Mouse (Mus musculus): ENCODE results near the gene Mcu. TPM values are rescaled to one million over a fixed set of nuclear protein-coding genes. Genes with fewer than 3 reads are reported as not detected.

Gene Mcu
- total RNA-seq, 1 experiment, result 12.3 TPM

DNA sequence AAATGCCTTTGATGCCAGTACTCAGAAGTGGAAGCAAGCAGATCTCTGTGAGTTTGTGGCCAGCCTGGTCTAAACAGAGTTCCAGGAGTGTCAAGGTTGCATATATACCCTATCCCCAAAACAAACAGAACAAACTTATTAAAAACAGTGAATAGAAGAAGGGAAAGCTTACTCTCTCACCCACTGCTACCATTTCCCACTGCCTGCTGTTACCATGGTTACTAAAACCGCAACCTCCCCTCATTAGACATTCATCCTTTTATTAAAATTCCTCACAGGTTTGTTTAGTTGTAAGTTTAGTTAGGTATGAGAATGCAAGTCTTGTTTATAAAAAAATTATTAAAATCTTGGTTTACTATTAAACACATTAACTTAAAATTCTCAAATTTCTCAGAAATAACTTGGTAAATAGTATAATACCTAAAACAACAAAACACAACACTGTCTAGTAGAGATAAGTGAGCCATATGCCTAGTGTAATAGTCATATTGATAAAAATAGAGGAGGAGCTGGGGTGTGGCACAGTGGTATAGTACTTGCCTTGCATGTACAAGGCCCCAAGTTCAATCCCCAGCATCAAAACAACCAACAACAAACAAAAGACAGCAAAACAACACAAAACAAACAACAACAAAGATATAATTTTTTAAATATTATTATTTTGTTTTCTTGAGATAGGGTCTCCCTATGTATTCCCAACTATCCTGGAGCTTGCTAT, 34.5 kb downstream of the Mcu start:
- no peaks in the 10 kb centered on the region for H3K9me3 ChIP-seq (ENCODE audit: control insufficient read depth, insufficient read depth, low read depth, low read length)
- H3K4me3 ChIP-seq (ENCODE audit: insufficient read depth in 1 of 2, low read depth in 1 of 2, low read length in 2 of 2, poor library complexity in 1 of 2, severe bottlenecking in 1 of 2), result no peak overlapping the region
- in situ Hi-C loops (cut with MboI; ENCODE audit: low sequenced_read_pairs in 2 of 2, unreplicated experiment in 2 of 2), result no loop called here
- TF ChIP-seq MAFK (IDR thresholded peaks at IDR 0.05; ENCODE audit: insufficient read depth, low read depth, low read length), result no peak
- TF ChIP-seq CHD2 (IDR thresholded peaks at IDR 0.05; ENCODE audit: low read depth, low read length), result no peak
- no peak for TF ChIP-seq ZNF384 (IDR thresholded peaks at IDR 0.05; ENCODE audit: low read depth, low read length)
- no peak for TF ChIP-seq HCFC1 (IDR thresholded peaks at IDR 0.05; ENCODE audit: borderline replicate concordance, insufficient read depth, low read length)
- no peak for TF ChIP-seq ZC3H11A (IDR thresholded peaks at IDR 0.05; ENCODE audit: borderline replicate concordance, low read depth, low read length)
- DNase-seq (ENCODE audit: low read depth, low spot score), result no peak
- no peaks in the 10 kb centered on the region for H3K36me3 ChIP-seq (ENCODE audit: control insufficient read depth, insufficient read depth, low read length, poor library complexity, severe bottlenecking)
- peaks cover 7 to 15% of the 10 kb centered on the region in 2 experiments; a peak in 3 of 4 replicates for H3K4me1 ChIP-seq (ENCODE audit: control insufficient read depth in 2 of 2, insufficient read depth in 2 of 2, low read length in 2 of 2, poor library complexity in 1 of 2)
- H3K9ac ChIP-seq (ENCODE audit: insufficient read depth, low read depth, low read length, poor library complexity, severe bottlenecking), result no peak overlapping the region
- H3K27ac ChIP-seq (ENCODE audit: insufficient read depth, low read depth, low read length, poor library complexity, severe bottlenecking), result no peak overlapping the region; the same call in 1 of the 2 replicates

DNA sequence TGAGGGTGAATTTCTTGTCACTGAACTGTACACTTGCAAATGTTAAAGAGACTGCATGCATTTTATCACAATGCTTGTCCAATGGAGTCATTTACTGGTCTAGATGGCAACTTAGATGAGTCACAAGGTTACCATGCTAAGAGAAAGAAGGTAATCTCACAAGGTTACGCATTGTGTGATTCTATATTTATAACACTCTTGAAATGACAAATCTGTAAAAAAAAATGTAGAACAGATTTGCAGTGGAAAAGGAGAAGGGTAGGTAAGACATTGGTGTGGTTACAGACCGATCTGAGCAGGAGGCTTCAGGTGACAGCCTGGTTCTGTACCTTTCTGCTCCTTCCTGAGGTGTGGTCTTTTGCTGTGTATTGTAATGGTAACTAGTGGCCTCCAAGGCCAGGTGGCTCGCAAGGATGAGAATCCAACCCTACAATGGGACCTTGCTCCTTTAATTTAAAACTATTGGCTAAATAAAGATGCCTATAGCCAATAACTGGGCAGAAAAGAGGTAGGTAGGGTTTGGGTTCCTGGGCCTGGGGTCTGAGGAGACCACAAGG, 35.8 kb downstream of the Mcu start:
- TF ChIP-seq HCFC1 (IDR thresholded peaks at IDR 0.05; ENCODE audit: borderline replicate concordance, insufficient read depth, low read length), result no peak
- TF ChIP-seq ZC3H11A (IDR thresholded peaks at IDR 0.05; ENCODE audit: borderline replicate concordance, low read depth, low read length), result no peak
- TF ChIP-seq CHD2 (IDR thresholded peaks at IDR 0.05; ENCODE audit: low read depth, low read length), result no peak
- no peak for TF ChIP-seq ZNF384 (IDR thresholded peaks at IDR 0.05; ENCODE audit: low read depth, low read length)
- TF ChIP-seq MAFK (IDR thresholded peaks at IDR 0.05; ENCODE audit: insufficient read depth, low read depth, low read length), result no peak
- Histone ChIP-seq H3K36me3 (ENCODE audit: control insufficient read depth, insufficient read depth, low read length, poor library complexity, severe bottlenecking) (no peaks in the 10 kb centered on the region), H3K4me1 (ENCODE audit: control insufficient read depth in 2 of 2, insufficient read depth in 2 of 2, low read length in 2 of 2, poor library complexity in 1 of 2) (peaks cover 7 to 12% of the 10 kb centered on the region in 2 experiments; a peak in 3 of 4 replicates), H3K4me3 (ENCODE audit: insufficient read depth in 1 of 2, low read depth in 1 of 2, low read length in 2 of 2, poor library complexity in 1 of 2, severe bottlenecking in 1 of 2) (peak overlapping the region in 1 of 2 experiments; percentile 14; a peak in 1 of 4 replicates), H3K27ac (ENCODE audit: insufficient read depth, low read depth, low read length, poor library complexity, severe bottlenecking) (no peak overlapping the region; the same call in 1 of the 2 replicates), H3K9ac (ENCODE audit: insufficient read depth, low read depth, low read length, poor library complexity, severe bottlenecking) (no peak overlapping the region), H3K9me3 (ENCODE audit: control insufficient read depth, insufficient read depth, low read depth, low read length) (no peaks in the 10 kb centered on the region)
- in situ Hi-C loops (cut with MboI; ENCODE audit: low sequenced_read_pairs in 2 of 2, unreplicated experiment in 2 of 2), result no loop called here
- no peak for DNase-seq (ENCODE audit: low read depth, low spot score)

GRCm38 (mm10) chr10:59579645-59580044, 36.8 kb downstream of the Mcu start:
- Histone ChIP-seq H3K4me1 (ENCODE audit: control insufficient read depth in 2 of 2, insufficient read depth in 2 of 2, low read length in 2 of 2, poor library complexity in 1 of 2) (peaks cover 7 to 12% of the 10 kb centered on the region in 2 experiments; a peak in 3 of 4 replicates), H3K27ac (ENCODE audit: insufficient read depth, low read depth, low read length, poor library complexity, severe bottlenecking) (no peak overlapping the region), H3K9me3 (ENCODE audit: control insufficient read depth, insufficient read depth, low read depth, low read length) (no peaks in the 10 kb centered on the region), H3K9ac (ENCODE audit: insufficient read depth, low read depth, low read length, poor library complexity, severe bottlenecking) (no peak overlapping the region), H3K4me3 (ENCODE audit: insufficient read depth in 1 of 2, low read depth in 1 of 2, low read length in 2 of 2, poor library complexity in 1 of 2, severe bottlenecking in 1 of 2) (no peak overlapping the region), H3K36me3 (ENCODE audit: control insufficient read depth, insufficient read depth, low read length, poor library complexity, severe bottlenecking) (no peaks in the 10 kb centered on the region)
- TF ChIP-seq ZC3H11A (IDR thresholded peaks at IDR 0.05; ENCODE audit: borderline replicate concordance, low read depth, low read length) (no peak), HCFC1 (IDR thresholded peaks at IDR 0.05; ENCODE audit: borderline replicate concordance, insufficient read depth, low read length) (no peak), CHD2 (IDR thresholded peaks at IDR 0.05; ENCODE audit: low read depth, low read length) (no peak), MAFK (IDR thresholded peaks at IDR 0.05; ENCODE audit: insufficient read depth, low read depth, low read length) (no peak), ZNF384 (IDR thresholded peaks at IDR 0.05; ENCODE audit: low read depth, low read length) (no peak)
- in situ Hi-C loops (cut with MboI; ENCODE audit: low sequenced_read_pairs in 2 of 2, unreplicated experiment in 2 of 2), result no loop called here
- DNase-seq (ENCODE audit: low read depth, low spot score), result no peak

DNA sequence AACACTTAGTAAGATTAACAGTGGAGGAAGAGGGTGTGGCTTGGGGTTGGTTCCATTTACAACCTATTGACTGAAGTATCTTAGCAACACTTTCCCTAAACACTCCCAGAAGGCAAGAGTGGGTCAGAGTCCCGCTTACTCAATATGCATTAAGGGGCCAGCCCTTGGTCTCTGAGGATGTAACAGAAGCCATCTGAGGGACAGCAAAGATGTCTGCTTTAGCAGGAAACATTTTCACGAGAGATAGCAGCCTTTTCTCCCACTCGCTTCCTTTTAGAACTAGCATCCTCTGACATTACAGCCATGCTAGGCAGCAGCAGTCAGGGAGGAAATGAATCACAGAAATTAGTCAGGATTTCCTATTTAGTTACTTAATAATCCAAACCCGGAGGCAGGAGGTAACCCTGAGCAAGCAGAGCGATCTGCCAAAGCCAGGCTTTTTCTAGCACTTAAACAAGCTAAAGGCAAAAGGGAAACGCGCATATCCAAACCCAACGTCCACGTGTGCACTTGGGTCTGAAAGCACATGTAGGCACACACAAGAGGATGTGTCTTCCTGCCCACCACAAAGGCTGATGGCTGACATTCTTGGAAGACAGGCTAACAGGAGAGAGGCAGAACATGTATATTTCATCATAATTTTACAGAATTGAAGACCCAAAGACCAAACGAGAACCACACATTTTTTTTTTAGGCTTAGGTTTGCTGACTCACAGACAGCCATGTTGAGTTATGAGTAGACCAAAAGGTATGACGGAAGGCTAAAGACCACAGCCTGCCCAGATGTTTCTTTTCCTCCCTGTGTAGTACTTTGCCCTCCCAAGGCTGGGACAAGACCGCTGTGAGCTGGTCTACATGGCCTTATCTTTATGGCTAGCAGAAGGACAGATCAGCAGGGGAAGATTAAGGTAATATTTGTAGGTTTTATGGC, 38.4 kb downstream of the Mcu start:
- in situ Hi-C loops (cut with MboI; ENCODE audit: low sequenced_read_pairs in 2 of 2, unreplicated experiment in 2 of 2), result no loop called here
- no peak for TF ChIP-seq HCFC1 (IDR thresholded peaks at IDR 0.05; ENCODE audit: borderline replicate concordance, insufficient read depth, low read length)
- no peak for TF ChIP-seq CHD2 (IDR thresholded peaks at IDR 0.05; ENCODE audit: low read depth, low read length)
- no peak for TF ChIP-seq MAFK (IDR thresholded peaks at IDR 0.05; ENCODE audit: insufficient read depth, low read depth, low read length)
- no peak for TF ChIP-seq ZC3H11A (IDR thresholded peaks at IDR 0.05; ENCODE audit: borderline replicate concordance, low read depth, low read length)
- TF ChIP-seq ZNF384 (IDR thresholded peaks at IDR 0.05; ENCODE audit: low read depth, low read length), result no peak
- peak overlapping the region in 1 of 2 experiments; percentile 19; a peak in 1 of 4 replicates for H3K4me3 ChIP-seq (ENCODE audit: insufficient read depth in 1 of 2, low read depth in 1 of 2, low read length in 2 of 2, poor library complexity in 1 of 2, severe bottlenecking in 1 of 2)
- H3K4me1 ChIP-seq (ENCODE audit: control insufficient read depth in 2 of 2, insufficient read depth in 2 of 2, low read length in 2 of 2, poor library complexity in 1 of 2), result peaks cover 7 to 12% of the 10 kb centered on the region in 2 experiments; a peak in 3 of 4 replicates
- H3K27ac ChIP-seq (ENCODE audit: insufficient read depth, low read depth, low read length, poor library complexity, severe bottlenecking), result peak overlapping the region; percentile 5; the same call in 1 of the 2 replicates
- H3K9me3 ChIP-seq (ENCODE audit: control insufficient read depth, insufficient read depth, low read depth, low read length), result no peaks in the 10 kb centered on the region
- H3K36me3 ChIP-seq (ENCODE audit: control insufficient read depth, insufficient read depth, low read length, poor library complexity, severe bottlenecking), result no peaks in the 10 kb centered on the region
- DNase-seq (ENCODE audit: low read depth, low spot score), result no peak
- H3K9ac ChIP-seq (ENCODE audit: insufficient read depth, low read depth, low read length, poor library complexity, severe bottlenecking), result no peak overlapping the region

Data from ES-E14 (cell line).